Mouse (Mus musculus) retina, postnatal 7 days (tissue): Measurements from ENCODE around the gene Ccdc24.

Source experiments
- DNase-seq: peaks from one replicate; pipeline ENCODE4 v3.0.0-alpha.2; 2012; ENCODE audit warnings: low read depth, low spot score

Gene Ccdc24

GRCm38 (mm10) chr4:117855146-117855545 lies 17.2 kb downstream of the Ccdc24 start:
- DNase-seq = no peak

GRCm38 (mm10) chr4:117852152-117852868 lies 20.0 kb downstream of the Ccdc24 start:
- DNase-seq = no peak

GRCm38 (mm10) chr4:117850871-117851270 lies 21.5 kb downstream of the Ccdc24 start:
- no peak for DNase-seq

GRCm38 (mm10) chr4:117850176-117850575 lies 22.2 kb downstream of the Ccdc24 start:
- no peak for DNase-seq

- no peak for DNase-seq
Observed at GRCm38 (mm10) chr4:117849506-117849905, 22.9 kb downstream of the Ccdc24 start.

GRCm38 (mm10) chr4:117849063-117849462 lies 23.3 kb downstream of the Ccdc24 start:
- no peak for DNase-seq

- no peak for DNase-seq
Observed at GRCm38 (mm10) chr4:117847011-117847410, 25.3 kb downstream of the Ccdc24 start.

GRCm38 (mm10) chr4:117846261-117846660 lies 26.1 kb downstream of the Ccdc24 start:
- DNase-seq = no peak

GRCm38 (mm10) chr4:117845316-117845715 lies 27.0 kb downstream of the Ccdc24 start:
- DNase-seq = no peak

GRCm38 (mm10) chr4:117844467-117844866 lies 27.9 kb downstream of the Ccdc24 start:
- no peak for DNase-seq

- DNase-seq = no peak
Observed at GRCm38 (mm10) chr4:117843101-117843500, 29.3 kb downstream of the Ccdc24 start.

- DNase-seq = no peak
Observed at GRCm38 (mm10) chr4:117841566-117841965, 30.8 kb downstream of the Ccdc24 start.

GRCm38 (mm10) chr4:117840821-117841220 lies 31.5 kb downstream of the Ccdc24 start:
- no peak for DNase-seq

GRCm38 (mm10) chr4:117839366-117839765 lies 33.0 kb downstream of the Ccdc24 start:
- DNase-seq = no peak

- DNase-seq = no peak
Observed at GRCm38 (mm10) chr4:117837271-117837670, 35.1 kb downstream of the Ccdc24 start.

- peak; percentile 78 for DNase-seq
Observed at GRCm38 (mm10) chr4:117836204-117836767, 36.1 kb downstream of the Ccdc24 start.

GRCm38 (mm10) chr4:117835531-117836111 lies 36.7 kb downstream of the Ccdc24 start:
- no peak for DNase-seq

GRCm38 (mm10) chr4:117834845-117835530 lies 37.4 kb downstream of the Ccdc24 start:
- no peak for DNase-seq

- DNase-seq = no peak
Observed at GRCm38 (mm10) chr4:117834457-117834844, 37.9 kb downstream of the Ccdc24 start, which contains the start of gene Slc6a9. Gene Slc6a9, plus strand, starts transcription at chr4:117834506.

GRCm38 (mm10) chr4:117831920-117832691 lies 40.3 kb downstream of the Ccdc24 start:
- DNase-seq = no peak

GRCm38 (mm10) chr4:117831499-117831898 lies 40.9 kb downstream of the Ccdc24 start:
- no peak for DNase-seq

GRCm38 (mm10) chr4:117830801-117831200 lies 41.6 kb downstream of the Ccdc24 start:
- DNase-seq = no peak
